Mouse (Mus musculus) gonadal fat pad, adult 2 months (tissue): ENCODE measurements around the gene A730071L15Rik. TPM values are rescaled to one million over a fixed set of nuclear protein-coding genes. Genes with fewer than 3 reads are reported as not detected.

Experiments
- DNase-seq: peaks from one replicate; pipeline ENCODE4 v3.0.0-alpha.2; 2012; ENCODE audit warnings: low read depth
- polyA plus RNA-seq: library from polyadenylated mRNA; depleted of rRNA; stranded (reverse); fragments of >200 nt; gene quantifications from 2 replicates; pipeline ENCODE4 v1.2.3, GENCODE M21; 2012

The A730071L15Rik gene
- polyA plus RNA-seq, 1 experiment = 0.16 TPM

DNA sequence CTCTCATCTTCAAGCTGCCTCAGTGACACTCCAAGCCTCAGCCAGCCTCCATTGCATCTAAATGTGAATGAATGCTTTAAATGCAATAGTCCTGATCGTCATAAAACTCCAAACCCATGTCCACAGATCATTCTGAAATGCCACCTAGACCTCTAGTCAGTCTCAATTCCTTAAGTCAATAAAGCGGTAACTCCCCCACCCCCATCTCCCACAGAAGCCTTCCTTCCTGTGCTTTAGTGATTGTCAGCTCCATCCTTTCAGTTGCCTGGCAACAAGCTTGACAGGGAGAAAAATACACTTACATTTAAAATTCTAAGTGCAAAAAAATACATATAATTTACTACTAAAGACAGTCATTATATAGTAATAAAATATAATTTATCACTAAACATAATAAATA is 16.6 kb upstream of the A730071L15Rik start:
- DNase-seq = no peak

DNA sequence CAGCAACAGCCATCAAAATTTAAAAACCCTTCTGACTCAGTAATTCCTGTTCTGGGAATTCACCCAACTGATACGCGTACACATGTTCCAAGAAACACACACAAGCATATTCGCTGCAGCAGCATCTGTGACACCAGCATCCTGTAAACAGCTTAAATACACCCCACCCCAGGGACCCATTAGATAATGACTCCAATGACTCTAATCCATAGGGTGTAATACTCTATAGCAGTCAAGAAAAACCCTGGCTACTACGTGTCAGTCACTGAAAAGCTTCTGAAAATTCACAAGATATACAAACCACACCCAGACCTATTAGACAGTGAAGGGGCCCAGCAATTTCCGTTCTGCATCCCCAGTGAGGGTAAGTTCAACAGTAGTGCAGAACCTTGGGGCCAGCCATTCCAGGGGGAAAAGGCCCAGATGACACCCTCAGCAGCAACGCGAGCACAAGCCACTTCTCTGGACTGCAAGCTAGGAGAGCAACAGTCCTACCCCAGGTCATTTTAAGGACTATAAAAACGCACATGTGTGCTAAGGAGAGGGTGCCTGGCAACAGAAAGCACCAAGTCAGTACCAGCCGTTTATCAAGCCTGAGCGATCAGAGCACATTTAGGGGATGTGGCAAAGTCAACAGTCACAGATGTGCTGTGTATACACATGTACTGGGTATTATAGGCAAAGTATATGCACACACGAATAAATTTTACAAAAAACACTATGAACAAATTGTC is 15.5 kb upstream of the A730071L15Rik start:
- no peak for DNase-seq

DNA sequence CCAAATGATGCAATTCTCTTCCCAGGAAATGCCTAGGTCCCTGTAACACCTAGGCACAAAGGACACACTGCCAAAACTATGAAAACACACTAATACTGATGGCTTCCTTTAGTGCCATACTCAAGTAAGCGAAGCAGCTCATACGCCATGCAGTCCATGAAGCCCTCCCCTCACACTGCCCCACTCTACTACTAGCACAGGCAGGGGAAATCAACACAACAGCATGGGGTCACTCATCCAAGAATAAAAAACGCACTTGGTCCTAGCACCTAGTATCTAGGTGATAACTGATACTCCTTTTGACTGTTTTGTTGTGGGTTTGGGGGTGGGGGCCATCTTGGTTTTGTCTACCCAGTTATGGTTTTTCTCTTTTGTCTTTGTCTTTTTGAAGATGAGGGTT is 12.4 kb upstream of the A730071L15Rik start:
- no peak for DNase-seq

GRCm38 (mm10) chr11:6187878-6188277 is 12.0 kb upstream of the A730071L15Rik start:
- no peak for DNase-seq

GRCm38 (mm10) chr11:6196780-6197179 is 3.0 kb upstream of the A730071L15Rik start:
- no peak for DNase-seq

- no peak for DNase-seq
Measured at GRCm38 (mm10) chr11:6198449-6198848, 1.4 kb upstream of the A730071L15Rik start.

GRCm38 (mm10) chr11:6200087-6200569 is 299 bp downstream of the A730071L15Rik start, which contains the start of gene Nudcd3:
TSS of gene Nudcd3 (minus strand) at chr11:6200415.
- no peak for DNase-seq

- no peak for DNase-seq
Measured at GRCm38 (mm10) chr11:6200570-6200969, 741 bp downstream of the A730071L15Rik start.

- DNase-seq = no peak
Measured at GRCm38 (mm10) chr11:6207090-6207489, 7.3 kb downstream of the A730071L15Rik start.

- DNase-seq = no peak
Measured at GRCm38 (mm10) chr11:6208158-6208557, 8.3 kb downstream of the A730071L15Rik start.

- no peak for DNase-seq
Measured at GRCm38 (mm10) chr11:6216834-6217233, 17.0 kb downstream of the A730071L15Rik start.

- no peak for DNase-seq
Measured at GRCm38 (mm10) chr11:6218189-6218896, 18.5 kb downstream of the A730071L15Rik start.

DNA sequence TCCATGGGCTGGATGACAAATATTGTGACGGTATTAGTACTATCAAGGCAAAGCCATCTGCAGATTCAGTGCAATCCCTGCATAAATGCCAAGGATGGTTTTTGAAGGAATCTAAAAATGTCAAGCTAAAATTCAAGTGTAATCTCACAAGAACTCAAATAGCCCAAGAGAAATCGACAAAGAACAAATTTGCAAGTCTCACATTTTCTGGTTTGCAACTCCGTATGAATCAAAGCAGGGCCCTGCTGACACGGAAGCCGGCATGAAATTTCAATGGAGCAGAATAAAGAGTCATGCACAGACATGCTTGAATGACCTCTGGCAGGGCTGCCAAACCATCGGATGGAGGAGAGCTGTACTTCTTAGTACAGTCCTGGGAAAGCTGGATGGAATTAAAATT is 20.1 kb downstream of the A730071L15Rik start:
- no peak for DNase-seq

GRCm38 (mm10) chr11:6222187-6222586 is 22.4 kb downstream of the A730071L15Rik start:
- no peak for DNase-seq

DNA sequence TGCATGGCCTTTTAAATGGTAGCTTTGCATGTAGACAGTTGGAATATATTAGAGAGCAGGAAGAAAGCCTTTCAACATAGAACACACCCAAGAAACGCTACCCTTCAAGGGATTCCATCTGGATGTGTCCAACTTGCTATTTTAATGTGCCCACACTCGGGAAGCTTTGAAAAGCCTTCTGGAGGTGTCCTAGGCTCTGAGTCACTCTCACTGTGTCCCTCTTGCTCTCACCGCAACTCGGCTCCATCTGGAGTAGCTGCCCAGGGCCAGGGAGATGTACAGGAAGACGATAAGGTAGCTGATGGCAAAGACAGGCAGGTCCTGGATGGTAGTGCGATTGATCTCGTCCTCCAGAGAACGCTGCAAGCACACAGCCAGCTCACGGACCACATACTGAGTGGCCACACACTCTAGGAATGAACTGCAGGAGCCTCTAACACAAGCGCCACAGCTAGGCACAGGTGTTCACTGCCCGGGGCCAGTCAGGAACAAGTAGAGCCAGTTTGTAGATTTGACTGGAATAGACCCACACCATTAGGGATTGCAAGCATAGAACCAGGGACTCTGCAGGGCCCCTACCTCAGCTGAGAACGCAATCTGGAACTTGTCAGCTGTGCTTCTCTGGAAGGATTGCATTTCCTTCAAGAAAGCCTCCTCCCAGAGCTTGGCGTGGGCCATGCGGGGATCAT is 24.9 kb downstream of the A730071L15Rik start:
- DNase-seq = no peak

DNA sequence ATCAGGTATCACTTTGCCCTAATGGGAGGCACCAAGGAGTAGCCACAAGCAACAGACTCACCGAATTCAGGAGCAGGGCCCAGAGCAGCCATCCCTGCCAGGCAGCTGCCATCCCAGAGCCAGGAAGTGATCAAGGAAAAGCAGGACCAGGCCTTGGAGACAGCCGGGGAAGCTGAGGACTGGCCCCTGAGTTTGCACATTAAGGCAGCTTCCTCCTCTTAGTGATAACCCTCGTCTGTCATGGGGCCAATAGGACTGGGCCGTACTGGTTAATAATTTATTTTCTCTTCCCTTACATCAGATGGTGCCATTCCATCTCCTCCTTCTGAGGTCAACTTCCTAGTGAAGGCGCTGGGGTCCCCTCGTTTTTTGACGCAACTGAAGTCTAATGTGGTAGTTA is 30.2 kb downstream of the A730071L15Rik start, which contains the start of gene Npc1l1:
Gene Npc1l1 (minus strand): TSS at position 132 of the 400 bp plus-strand sequence.
- DNase-seq = no peak

GRCm38 (mm10) chr11:6233025-6233424 is 33.2 kb downstream of the A730071L15Rik start:
- no peak for DNase-seq

GRCm38 (mm10) chr11:6244707-6245106 is 44.9 kb downstream of the A730071L15Rik start:
- no peak for DNase-seq
